Mouse (Mus musculus) layer of hippocampus, adult 18-20 months (tissue): ENCODE data around the gene Smagp. TPM values are rescaled to one million over a fixed set of nuclear protein-coding genes. Genes with fewer than 3 reads are reported as not detected.

Experiments
- DNase-seq, 2 experiments: peaks; one replicate each; pipeline ENCODE4 v3.0.0; 2022; ENCODE audit warnings: low spot score in 2 of 2
- total RNA-seq, 2 experiments: library from RNA; stranded (reverse); gene quantifications; 2 replicates each; pipeline ENCODE4 v1.2.3; 2021

Gene Smagp
- total RNA-seq, 2 experiments from 2014 or later = 1.4 to 1.9 TPM

DNA sequence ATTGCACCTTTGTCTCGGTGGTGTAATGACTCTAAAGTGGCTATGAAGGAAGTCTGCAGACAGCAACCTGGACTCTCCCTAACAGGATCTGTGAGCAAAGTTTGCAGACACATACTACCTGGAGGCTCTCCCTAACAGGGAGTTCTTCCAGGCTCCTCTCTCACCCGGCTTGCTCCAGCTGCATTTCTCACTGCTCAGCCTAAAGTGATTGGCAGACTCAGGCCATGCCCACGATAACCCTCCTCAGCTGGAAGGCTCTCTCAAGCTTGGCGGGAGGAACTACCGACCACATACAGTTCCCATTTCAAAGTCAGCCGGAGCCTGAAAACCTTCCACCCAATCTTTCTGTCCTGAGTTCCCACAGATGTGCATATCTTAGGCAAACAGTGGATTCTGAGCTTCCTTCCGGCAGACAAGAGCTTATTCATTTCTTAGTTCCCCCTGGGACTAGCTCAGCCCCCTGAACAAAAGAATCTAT lies 29.5 kb upstream of the Smagp start:
- DNase-seq = no peak

DNA sequence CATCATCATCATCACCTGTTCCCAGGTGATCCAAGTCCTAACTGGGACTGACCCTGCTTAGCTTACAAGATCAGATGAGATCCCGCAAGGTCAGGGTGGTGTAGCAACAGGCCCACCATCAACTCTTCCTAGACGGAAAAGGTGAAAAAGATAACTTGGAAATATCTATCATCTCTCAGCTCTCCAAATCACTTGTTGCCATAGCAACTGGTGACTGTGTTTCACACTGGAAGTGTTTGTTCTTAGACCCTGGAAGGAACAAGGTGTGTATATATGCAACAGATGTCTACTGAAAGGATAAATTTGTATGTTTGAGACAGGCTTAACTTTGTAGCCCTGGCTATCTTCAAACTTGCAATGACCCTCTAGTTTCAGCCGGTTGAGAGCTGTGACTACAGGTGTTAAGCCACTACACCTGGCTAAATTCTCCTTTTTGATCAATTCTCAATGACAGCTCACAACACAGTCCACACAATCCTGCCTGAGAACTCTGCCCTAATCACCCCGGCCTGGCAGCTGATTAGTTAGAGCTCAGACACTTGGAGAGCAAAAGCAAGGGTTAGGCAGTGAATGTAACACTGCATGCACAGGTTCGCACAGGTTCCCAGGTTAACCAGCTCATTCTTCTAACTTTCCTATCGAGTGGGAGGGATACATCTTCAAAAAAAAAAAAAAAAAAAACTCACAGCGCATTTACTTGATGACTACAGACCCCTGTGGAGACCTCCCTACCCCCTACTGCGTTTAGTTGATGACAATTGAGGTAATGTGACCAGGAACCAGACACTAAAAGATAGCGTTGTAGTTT lies 28.9 kb upstream of the Smagp start:
- no peak for DNase-seq

DNA sequence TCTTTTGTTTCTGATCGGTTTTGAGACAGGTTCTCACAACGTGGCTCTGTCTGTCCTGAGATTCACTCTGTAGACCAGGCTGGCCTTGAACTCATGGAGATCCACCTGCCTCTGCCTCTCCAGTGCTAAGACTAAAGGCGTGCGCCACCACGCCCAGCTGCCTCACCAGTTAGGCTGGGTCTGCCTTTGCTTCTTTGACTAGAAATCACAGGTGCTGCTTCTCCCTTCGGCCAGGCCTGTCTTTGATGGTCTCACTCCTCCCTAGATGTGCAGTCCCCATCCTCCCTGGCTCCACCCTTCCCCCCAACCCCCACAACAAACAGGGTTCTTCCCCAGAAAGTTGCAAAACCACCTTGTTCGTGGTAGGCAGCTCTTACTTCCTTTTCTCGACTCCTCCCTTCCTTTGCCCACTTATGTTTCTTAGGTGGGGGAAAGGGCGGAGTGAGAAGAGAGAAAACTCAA lies 28.1 kb upstream of the Smagp start:
- DNase-seq = no peak

DNA sequence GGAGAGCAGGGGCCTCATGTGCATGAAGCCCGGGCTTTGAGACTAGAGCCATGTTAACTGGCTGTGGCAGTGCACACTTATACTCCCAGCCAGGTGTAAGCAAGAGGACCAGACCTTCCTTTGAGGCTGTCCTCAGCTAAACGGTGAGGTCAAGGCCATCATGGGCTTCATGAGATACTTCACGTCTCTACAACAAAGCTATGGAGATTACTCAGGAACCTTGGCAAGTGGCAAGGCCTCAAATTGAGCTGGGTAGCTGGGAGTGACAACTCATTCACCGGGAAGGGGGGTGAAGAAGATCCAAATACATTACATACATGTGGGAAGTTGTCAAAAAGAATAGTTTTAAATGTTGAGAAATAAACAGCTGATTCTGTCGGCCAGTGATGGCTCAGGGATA lies 24.1 kb upstream of the Smagp start:
- no peak for DNase-seq

DNA sequence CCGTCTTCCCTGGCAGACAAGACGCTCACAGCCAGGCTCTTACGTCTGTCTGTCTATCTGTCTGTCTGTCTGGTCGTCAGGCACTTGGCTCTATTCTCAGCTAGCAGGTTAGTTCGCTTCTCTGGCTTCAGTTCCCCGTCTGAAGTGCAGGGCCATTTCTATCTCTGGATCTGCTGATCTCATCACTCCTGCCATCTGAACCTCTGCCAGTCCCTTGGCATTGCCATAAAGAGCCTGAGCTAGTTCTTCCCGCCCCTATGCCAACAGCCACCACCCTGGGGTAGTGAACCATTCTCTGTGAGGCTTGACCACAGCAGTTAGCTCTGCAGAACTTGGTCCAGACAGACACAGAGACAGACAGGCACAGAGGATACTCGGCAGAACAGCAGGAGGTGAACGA lies 23.6 kb upstream of the Smagp start:
- no peak for DNase-seq

DNA sequence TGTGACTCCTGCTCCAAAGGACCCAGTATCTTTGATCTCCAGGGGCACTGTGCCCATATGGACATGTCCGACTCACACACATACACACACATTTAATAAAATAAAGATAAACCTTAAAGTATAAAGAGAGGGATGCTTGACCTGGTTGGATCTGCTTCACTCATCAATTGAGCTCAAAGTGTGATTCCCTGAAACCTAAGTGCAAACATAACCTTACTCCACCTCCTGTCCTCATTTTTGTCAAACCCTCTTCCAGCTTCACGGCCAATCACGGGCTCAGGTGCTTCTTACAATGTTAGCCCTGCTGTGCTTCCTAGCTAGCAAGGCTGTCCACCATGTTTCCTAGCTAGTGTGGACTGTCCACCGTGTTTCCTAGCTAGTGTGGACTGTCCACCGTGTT lies 18.5 kb upstream of the Smagp start:
- no peak for DNase-seq

DNA sequence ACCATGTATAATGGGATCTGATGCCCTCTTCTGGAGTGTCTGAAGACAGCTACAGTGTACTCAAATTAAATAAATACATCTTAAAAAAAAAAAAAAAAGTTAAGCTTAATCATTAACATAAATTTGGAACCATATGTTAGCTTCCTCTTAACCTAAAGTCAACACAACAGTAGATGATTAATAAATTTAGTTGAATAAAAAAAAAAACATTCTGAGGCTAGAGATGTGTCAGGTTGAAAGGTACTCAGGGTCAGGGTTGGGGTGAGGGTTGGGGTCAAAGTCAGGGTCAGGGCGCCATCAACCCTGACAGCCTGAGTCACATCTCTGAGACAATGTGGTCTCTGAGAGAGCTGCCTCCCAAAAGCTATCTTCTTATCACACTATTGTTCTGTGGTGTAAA lies 17.5 kb upstream of the Smagp start:
- no peak for DNase-seq

DNA sequence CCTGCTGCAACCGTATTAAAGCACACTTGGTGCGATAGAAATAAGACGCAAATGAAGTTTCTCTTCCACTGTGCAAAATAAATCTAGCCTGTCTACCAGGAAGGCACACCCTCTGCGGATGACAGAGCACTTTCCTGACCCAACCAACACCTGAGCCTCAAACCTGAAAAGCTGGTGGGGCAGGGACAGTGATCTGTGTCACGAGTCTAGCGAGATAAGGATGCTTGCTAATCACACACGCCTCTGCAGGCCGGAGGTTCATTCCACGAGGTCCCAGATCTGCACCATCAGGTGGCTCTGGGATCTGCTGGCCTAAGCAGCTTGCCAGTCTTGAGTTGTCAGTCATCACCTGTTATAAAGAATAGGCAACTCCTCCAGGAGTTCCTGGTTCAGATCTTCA lies 14.9 kb upstream of the Smagp start:
- DNase-seq = no peak

DNA sequence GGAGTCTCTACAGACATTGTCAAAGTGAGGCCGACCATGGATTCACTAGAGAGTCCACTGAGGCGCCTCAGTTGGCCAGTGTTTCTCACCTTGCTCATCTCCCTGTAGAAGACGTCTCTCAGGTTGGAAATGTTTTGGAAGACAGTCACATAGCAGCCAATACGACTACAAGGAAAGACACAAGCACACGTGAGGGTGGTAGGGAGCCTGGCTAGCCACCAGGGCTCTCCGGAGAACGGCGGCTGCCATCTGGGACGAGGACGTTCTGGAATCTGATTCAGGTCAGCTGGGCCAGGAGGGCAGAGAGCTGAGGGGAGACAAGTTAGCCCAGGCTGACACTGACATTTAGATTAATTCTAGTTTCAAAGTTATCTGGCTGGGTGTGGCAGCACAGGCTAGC lies 13.4 kb upstream of the Smagp start:
- DNase-seq = no peak

DNA sequence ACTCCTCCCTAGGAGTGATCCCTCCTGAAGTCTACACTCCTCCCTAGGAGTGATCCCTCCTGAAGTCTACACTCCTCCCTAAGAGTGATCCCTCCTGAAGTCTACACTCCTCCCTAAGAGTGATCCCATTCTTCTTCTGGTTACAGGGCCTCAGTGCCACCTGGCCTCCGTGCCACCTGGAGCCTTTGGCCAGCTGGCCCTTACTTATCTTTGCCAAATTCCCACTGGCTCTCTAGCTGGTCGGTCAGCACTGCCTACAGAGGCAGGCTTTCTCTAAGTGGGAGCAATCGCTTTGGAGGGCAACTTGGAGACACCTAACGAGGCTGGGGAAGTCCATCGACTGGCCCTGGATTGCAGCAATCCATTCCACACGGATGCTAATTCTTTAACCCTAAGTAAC lies 9.4 kb upstream of the Smagp start:
- no peak for DNase-seq

DNA sequence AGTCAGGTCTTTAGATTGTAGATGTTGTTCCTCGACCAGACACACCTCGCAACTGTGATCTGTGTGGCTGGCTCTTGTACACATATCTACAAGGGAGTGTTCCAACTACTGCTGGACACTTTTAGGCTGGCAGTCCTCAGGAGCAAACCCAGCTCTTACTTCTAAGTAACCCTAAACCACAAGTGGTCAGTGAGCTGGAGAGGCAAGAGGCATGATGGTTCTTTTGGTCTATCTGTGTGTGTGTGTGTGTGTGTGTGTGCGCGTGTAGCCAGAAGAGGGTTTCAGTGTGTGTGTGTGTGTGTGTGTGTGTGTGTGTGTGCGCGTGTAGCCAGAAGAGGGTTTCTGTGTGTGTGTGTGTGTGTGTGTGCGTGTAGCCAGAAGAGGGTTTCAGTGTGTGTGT lies 5.7 kb upstream of the Smagp start:
- DNase-seq = no peak

DNA sequence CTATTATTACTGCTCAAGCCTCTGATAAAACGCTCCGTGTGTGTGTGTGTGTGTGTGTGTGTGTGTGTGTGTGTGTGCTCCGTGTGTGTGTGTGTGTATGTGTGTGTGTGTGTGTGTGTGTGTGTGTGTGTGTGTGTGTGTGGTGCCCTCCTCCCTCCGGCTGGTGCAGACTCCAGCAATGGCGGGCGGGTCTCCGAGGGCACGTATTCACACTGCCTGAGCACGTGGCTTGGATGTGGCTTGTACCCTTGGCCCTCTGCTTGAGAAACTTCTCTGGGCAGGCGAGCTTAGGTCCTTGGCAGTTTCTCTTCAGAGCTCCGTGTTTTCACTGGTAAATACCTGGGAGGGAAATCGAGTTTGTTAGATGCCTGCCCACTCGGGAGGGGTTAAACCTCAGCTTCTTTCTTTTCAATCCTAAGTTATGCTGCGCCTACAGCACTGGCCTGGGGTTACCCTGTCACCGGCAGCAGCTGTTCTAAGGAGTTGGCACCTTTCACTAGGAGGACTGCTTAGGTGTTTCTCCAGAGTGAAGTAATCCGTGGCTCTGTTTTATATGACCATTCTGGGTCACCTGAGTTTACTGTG lies 4.6 kb upstream of the Smagp start:
- no peak for DNase-seq

DNA sequence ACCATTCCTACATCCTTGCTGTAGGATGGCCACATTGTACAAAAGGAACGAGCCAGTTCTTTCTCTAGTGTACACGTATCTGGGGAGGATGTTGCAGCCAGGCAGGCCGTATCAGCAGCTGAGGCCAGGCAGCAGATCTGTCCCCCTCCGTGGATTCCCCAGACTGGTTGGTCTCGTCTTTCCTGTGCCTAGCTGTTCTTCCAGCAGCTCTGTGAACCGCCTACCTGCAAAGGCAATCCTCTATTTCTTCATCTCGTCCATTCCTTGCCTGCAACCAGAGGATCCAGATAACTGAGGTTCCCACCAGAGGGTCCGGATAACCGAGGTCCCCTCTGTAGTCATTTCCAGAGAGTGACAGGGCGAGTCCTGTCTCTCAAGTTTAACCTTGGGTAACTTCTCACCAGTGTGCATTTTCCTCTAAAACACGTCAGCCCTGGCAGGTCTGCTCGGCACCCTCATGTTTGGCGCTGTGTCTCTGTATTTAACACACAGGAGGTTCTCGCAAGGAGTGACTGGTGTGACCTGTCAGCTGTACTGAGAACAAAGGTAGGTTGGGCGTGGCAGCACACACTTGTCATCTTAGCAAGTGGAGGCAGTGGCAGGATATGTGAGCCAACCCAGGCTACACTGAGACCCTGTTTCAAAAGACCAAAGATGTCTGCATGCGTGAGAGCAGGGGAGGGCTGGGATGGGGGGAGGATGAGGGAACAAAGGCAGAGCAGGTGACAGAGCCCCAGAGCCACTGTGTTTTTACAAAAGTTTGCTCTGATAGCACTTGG lies 3.4 kb upstream of the Smagp start:
- DNase-seq = no peak

DNA sequence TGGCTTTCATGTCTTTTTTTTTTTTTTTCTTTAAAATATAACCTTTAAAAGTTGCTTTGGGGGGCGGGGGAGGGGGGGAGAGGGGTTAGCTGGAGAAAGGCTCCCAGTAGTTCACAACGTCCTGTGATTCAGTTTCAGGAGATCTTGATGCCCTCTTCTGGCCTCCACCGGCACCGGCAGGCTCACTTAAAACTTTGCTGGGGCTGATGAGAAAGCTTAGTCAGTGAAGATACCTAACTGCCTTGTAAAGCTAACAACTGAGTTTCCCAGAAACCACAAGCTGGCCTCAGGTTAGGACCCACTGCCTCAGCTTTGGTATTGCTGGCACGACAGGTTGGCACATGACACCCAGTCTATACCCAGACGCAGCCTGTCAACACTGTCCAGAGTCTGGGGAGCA lies 921 bp upstream of the Smagp start:
- no peak for DNase-seq

DNA sequence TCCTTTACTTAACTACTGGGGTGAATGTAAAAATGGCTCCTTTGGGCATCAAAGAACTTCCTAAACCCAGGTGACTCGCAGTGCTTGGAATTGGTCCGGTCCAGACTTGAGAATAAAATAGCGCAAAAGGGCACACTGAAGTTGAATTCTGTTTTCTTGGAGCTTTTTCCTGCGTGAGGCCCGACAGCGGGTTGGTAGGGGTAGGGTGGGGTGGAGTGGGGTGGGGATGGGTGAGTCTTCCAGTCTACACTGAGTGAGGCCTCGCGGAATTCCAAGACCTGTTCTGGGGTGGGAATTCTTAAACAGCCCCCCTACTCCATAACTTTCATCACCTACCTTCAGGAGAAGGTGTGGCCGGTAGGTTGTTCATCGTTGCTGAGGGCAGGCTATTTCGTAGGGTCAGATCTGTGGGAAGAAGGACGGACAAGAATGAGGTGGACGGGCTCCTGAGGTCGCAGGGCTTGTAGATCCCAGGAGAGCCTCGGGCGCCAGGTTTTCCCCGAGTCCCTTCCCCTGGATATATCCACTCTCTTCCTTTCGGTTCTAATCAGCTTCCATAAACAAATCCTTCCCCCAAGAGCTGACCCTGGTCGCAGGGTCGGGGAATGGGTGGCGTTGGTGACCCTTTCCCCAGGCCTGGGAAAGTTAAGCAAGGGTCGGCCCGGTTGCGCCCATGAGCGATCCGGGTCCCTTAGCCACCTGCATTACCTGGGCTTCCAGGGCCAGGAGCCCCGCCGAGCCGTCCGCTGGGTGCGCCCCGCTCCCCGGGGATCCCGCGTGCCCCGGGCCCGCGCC lies 692 bp downstream of the Smagp start:
- DNase-seq = no peak

DNA sequence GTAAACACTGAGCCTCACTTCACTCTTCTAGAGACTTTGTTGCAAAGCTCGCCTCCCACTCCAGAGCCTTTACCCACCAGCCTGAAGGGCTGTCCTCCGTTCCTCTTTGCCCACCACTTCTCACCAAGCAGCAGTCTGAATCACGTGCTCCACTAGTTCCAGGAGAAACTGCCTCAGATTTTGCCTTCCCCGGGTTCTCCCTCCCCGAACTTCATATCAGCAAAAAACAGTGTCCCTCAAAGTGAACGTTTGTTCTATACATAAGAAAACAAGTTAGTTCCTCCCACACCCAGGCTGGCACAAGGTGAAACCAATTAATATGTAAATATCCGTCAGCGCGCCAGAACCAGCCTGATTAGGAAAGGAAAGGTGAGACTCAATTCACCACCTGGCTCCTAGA lies 1.5 kb downstream of the Smagp start:
- DNase-seq = no peak

DNA sequence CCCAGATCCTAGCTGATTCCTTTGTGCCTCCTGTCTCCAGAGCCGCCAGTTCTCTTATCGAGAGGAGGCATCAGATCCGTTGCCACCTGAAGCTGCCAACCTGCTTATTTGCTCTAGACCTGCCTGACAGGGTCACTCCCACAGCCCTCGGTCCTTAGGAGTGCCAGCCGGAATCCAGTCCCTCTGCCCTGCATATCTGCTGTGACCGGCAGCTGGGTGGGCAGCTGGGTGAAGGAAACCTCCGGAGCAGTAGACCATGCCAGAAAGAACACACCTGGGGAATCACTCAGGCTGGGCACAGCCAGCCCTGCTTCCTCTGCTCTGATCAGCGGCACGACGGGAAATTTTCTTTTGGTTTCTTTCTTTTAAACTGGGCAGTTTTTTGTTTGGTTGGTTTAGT lies 3.4 kb downstream of the Smagp start:
- no peak for DNase-seq

DNA sequence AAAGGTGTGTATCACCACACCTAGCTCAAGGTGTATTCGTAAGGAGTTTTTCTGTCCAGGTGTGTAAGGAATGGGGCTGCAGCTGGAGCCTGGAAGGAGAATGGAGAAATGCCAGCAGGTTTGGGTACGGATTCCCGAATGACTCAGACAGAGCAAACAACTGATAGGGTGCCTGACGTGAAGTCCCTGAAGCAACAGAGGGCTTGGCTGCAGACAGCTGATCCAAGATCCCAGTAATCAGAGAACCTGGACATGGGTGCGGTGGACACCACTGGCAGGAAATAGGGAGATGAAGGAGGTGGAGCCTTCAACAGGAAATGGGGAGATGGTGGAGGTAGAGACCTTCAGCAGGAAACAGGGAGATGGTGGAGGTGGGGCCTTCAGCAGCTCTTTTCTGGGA lies 4.4 kb downstream of the Smagp start:
- no peak for DNase-seq

DNA sequence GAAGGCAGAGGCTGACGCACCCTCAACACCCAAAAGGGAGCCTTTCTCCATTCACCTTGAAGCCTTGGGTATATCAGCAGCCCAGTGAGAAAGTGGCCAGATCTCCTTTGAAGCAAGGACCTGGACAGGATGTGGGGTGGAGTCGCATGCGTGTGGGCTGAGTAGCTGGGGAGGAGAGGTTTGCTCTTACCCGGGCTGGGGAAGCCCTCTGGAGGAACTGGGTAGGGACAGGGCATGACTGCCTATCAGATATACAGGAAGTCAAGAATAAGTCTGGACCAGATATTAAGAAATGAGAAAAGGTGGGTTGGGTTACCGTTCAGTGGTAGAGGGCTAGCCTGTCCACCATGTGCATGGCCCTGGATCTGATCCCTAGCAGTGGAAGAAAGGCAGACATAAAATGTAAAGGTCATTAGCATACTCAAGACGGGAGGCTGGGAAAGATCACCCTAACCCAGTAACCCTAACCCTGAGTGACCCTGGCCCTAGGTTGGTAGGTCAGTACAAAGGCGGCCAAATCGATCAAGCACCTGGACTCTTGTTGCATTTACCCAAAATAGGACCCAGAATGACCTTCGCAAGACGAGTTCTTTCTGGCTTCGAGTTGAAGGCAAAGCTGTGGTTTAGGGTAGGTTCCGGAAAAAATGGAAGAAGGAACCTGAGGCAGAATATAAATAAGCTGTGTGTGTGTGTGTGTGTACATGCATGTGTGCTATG lies 5.1 kb downstream of the Smagp start:
- no peak for DNase-seq

DNA sequence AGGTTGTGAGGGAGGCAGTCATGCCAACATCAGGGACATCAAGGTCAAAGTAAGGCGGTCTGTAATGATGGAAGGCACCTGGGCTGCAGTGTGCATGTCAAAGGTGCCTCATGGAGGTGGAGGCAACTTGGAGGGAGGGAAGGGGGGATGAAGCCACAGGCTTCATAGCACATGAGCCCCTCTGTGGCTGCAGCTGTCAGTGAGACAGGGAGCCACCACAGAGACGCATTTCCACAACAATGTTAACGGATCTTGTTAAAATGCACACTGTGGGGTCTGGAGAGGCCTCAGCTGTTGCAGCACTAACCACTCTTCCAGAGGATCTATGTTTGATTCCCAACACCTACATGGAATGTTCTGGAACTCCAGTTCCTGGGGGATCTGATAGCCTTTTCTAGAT lies 6.6 kb downstream of the Smagp start:
- DNase-seq = no peak

DNA sequence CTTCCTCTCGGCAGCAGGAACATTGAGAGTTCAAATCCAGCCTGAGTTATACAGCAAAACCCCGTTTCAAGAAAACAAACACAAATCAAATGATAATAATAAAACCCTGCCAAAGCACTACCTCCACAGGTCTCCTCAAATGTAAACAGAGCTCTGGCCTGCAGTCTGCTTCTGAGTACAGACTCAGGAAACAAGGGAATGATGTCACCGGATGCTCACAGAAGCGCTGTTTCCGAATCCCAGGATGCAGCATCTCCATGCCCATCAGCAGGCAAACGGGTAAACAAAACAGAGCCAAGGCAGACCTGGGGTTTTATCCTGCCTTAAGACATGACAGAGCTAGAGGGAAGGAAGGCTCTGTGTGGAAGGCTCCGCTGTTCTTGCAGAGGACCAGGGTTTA lies 7.9 kb downstream of the Smagp start:
- no peak for DNase-seq
